Mouse (Mus musculus) gastrocnemius, postnatal 10 days (tissue): ENCODE results near the gene Pex1. TPM values are rescaled to one million over a fixed set of nuclear protein-coding genes. Genes with fewer than 3 reads are reported as not detected.
"Not testable (repeated sequence)": the region's sequence is repeated elsewhere in the genome, so short reads cannot be mapped to it uniquely, and the experiment has no call there.

ENCODE experiments used
- DNase-seq: peaks from one replicate; pipeline ENCODE4 v3.0.0; 2021; ENCODE audit warnings: mixed read lengths
- long read RNA-seq, 2 experiments: library from polyadenylated mRNA; stranded (forward); transcript quantifications; one replicate each; pipeline ENCODE4 v2.0.0; 2021
- total RNA-seq, 2 experiments: library from RNA; stranded (reverse); gene quantifications; 2 replicates each; pipeline ENCODE4 v1.2.3; 2021

The Pex1 gene
- 1 to 10 TPM; 8.1 to 9.6 TPM for total RNA-seq
- long read RNA-seq, experiment 1, full-length matches to known transcripts = 1 of 3 reads
- long read RNA-seq, experiment 1, partial matches to known transcripts = 0 of 3 reads
- long read RNA-seq, experiment 1, other reads (novel, unspliced or antisense) = 2 of 3 reads
- long read RNA-seq, experiment 2, full-length matches to known transcripts = 2 of 6 reads
- long read RNA-seq, experiment 2, partial matches to known transcripts = 3 of 6 reads
- long read RNA-seq, experiment 2, other reads (novel, unspliced or antisense) = 1 of 6 reads

GRCm38 (mm10) chr5:3595693-3596398, at the start of gene Pex1:
Gene Pex1, plus strand, starts transcription at chr5:3596066.
- DNase-seq = peak; percentile 90

- no peak for DNase-seq
Observed at GRCm38 (mm10) chr5:3546226-3546625, 49.6 kb upstream of the Pex1 start.

- DNase-seq = no peak
Observed at GRCm38 (mm10) chr5:3551481-3551880, 44.4 kb upstream of the Pex1 start.

GRCm38 (mm10) chr5:3554198-3554597, 41.7 kb upstream of the Pex1 start:
- no peak for DNase-seq

GRCm38 (mm10) chr5:3571266-3571665, 24.6 kb upstream of the Pex1 start, which contains the start of gene 1700109H08Rik:
Gene 1700109H08Rik, plus strand, starts transcription at chr5:3571566.
- no peak for DNase-seq

GRCm38 (mm10) chr5:3574825-3575224, 21.0 kb upstream of the Pex1 start:
- no peak for DNase-seq

- no peak for DNase-seq
Observed at GRCm38 (mm10) chr5:3577939-3578338, 17.9 kb upstream of the Pex1 start.

DNA sequence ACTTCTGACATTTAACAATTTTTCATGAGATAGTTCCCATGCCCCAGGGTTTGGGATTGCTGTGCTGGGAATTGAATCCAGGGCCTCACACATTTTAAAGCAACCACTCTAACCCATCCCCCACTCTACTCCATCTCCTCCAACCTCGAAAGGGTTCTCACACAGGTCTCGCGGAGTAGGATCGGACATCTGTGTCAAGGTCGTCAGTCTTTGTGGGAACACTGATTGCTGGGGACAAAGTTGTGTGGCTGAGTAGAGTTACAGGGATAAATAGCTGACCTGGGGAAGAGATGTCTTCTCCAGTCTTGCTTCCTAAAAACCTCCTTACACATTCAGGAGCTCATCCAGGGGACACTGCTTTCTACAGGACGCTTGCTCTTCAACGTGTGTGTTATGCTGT, 16.8 kb upstream of the Pex1 start:
- DNase-seq = no peak

- peak; percentile 78 for DNase-seq
Observed at GRCm38 (mm10) chr5:3596399-3596766, 517 bp downstream of the Pex1 start, which contains the start of gene Rbm48. Gene Rbm48, minus strand, starts transcription at chr5:3596585.

DNA sequence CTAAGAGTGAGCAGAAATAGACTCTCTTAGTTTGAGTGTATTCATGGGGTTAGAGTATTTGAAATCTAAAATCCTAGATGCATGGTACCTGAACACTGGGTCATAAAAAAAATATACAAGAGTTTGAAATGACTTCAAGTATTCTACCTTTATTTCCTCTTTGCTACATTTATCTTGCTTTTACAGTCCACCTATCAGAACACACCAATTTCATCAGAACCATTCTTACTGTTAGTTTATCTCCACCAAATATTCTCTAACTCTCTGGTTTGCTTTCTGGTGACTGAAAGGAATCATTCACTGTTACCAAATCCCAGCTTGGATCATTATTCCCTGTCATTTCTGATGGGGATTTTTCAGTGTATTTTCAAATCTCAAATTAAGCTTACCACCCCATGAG, 1.3 kb downstream of the Pex1 start:
- no peak for DNase-seq

DNA sequence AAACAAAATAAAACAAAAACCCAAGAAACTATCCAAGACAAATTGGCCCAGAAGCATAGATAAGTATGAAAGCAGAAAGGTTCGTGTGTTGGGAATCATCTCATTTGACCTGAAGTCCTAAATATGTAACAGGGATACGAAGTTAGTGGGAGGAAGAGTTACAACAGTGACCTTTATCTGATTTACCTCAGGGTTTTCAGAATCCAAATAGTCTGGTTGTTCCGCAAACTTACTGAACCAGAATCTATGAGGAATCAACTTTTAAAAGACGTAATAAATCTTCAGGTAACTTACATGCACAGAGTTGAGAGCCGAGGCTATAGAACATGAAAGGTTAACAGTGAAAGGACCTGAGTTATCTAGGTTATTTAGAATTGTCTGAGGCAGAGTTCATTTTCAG, 2.9 kb downstream of the Pex1 start:
- no peak for DNase-seq

DNA sequence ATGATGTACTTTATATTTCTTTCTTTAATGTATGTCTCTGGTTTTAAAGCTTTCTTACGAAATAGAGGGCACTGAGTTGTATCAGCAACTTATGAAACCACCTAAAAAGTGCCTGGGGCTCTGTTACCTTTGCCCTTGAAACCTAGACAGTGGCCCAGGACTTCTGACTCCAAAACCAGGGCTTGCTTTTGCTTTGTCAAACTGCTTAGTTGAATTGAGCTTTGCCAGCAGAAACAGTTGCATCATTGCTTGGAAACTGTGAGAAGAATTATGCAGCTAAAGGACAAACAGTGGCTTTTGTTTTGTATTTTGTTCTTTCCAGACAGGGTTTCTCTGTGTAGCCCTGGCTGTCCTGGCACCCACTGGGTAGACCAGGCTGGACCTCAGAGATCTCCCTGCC, 4.4 kb downstream of the Pex1 start:
- DNase-seq = no peak

DNA sequence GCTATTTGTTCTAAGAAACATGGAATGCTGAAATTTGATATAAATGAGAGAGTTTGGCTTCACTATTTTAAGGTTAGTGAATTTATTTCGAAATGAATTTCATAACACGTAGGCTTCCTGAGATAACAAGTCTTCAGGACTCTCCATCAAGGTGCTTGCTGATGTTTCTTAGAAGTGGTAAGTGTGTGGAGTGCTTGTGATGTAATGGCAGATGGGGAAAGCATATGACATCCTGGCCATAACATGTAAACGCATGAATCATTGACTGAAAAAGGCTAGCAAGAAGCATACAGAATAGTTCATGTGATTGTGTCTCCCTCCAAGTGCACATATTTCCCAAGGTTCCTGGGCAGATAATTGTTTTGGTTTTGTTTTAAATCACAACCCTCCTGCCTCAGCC, 4.9 kb downstream of the Pex1 start:
- no peak for DNase-seq

- DNase-seq = no peak
Observed at GRCm38 (mm10) chr5:3607114-3607513, 11.2 kb downstream of the Pex1 start.

DNA sequence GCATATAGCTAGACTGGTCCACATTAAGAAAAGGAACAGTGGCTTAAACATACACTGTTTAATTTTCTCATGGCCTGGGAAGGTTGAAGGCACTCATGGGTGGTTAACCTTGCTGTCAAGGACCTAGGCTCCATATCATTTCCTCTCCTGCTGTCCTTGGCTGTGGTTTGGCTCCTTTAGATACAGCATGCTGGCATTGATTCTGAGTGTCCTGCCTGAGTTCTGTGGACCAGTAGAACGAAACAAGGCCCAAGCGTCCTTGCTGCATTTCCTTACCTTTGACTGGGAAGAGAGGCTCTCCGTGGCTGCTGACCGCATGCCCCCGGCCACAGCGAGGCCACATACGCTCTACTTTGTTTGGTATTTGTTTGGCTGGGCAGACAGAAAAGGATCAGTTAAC, 13.4 kb downstream of the Pex1 start:
- no peak for DNase-seq

GRCm38 (mm10) chr5:3611835-3612234, 16.0 kb downstream of the Pex1 start:
- not testable (repeated sequence) for DNase-seq

DNA sequence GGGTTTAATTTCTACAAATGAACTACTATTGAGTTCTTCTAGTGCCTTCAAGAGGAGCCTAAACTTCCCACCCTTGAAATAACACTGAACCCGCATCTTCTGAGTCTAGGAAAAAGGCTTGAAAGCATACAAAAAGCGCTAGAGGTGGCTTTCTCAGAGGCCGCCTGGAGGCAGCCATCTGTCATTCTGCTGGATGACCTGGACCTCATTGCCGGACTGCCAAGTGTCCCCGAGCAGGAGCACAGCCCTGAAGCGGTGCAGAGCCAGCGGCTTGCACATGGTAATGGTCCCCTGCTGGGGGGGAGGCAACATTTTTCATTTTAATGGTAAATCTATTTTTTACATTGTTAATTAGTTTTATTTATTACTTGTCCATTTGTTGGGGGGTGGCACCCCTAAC, 24.6 kb downstream of the Pex1 start:
- no peak for DNase-seq

DNA sequence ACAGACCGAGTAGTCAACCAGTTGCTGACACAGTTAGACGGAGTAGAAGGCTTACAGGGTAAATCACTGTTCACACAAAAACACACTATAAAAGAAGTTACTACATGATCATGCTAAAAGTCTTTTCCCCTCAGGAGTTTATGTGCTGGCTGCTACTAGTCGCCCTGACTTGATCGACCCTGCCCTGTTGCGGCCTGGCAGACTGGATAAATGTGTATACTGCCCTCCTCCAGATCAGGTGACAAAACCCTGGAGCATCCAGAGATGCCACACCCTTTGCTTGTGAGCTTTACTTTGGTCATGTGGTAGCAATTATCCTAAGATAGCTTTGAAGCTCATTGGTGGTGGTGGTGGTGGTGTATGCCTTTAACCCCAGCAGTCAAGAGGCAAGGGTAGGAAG, 34.2 kb downstream of the Pex1 start:
- DNase-seq = no peak

- DNase-seq = no peak
Observed at GRCm38 (mm10) chr5:3631512-3632271, 35.8 kb downstream of the Pex1 start.

DNA sequence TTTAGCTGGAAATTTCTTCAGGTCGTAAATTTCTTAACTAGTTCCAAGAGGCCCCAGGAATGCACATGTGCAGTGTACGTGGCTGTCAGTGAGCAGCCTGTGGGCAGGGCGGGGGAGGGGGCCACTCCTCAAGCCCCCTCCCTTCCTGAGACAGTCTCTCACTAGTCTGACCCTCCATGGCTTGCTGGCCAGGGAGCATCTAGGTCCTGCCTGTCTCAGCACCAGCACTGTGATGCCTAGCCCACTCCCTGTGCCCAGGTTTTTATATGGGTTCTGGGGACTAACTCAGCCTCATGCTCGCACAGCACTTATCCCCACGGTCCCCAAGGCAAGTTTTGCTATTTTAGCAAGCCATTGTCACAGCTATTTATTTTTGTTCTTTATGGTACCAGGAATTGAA, 36.4 kb downstream of the Pex1 start:
- no peak for DNase-seq

DNA sequence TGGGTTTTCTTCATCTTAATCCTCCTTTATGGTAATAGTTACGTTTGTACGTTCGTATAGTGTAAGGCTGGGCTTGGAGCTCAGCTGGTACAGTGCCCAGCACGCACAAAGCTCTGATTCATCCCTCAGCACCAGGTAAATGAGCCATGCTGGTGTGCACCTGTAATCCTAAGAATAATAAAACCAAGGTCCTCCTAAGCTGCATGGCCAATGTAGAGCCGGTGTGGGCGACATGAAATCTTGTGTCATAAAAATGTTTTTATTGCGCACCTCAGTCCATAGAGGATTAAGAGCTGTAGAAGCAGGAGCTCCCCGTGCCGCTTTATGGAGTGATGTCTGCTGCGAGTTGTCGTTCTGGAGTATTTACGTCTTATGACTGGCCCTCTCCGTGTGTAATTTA, 37.4 kb downstream of the Pex1 start:
- DNase-seq = no peak

DNA sequence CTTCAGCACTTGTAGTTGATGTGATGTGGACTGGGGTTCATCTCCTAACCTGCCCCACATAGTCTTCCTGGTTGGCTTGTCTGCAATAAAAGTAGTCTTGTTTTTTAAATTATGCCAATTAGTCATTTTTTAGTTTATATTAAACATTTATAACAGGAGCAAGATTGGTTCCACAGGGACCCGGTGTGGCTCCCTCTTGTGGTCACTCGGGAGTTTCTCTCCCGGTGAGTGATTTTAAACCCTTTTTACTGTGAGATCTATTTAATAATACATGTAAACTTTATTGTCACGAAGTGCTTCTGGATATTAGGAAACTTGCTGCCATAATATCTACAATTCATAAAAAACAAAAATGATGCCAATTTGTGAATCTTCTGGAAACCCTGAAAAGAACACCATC, 38.1 kb downstream of the Pex1 start:
- no peak for DNase-seq

- no peak for DNase-seq
Observed at GRCm38 (mm10) chr5:3635286-3635685, 39.4 kb downstream of the Pex1 start.
